Mouse (Mus musculus) ES-Bruce4 (cell line): ENCODE data around the gene Vim. TPM values are rescaled to one million over a fixed set of nuclear protein-coding genes. Genes with fewer than 3 reads are reported as not detected.
"Not testable (repeated sequence)": the region's sequence is repeated elsewhere in the genome, so short reads cannot be mapped to it uniquely, and the experiment has no call there.

ENCODE experiments used
- H3K27ac ChIP-seq: 2 replicates; pipeline ENCODE4 v1.5.1; 2012; ENCODE audit warnings: low read length, inconsistent platforms; ENCODE audit not compliant: insufficient read depth
- H3K27me3 ChIP-seq: 2 replicates; pipeline ENCODE4 v1.6.1; 2012; ENCODE audit warnings: mild to moderate bottlenecking, low read length, inconsistent platforms; ENCODE audit not compliant: control insufficient read depth, poor library complexity, insufficient read depth, severe bottlenecking
- H3K36me3 ChIP-seq: 2 replicates; pipeline ENCODE4 v1.6.1; 2012; ENCODE audit warnings: inconsistent platforms, mild to moderate bottlenecking, low read length, moderate library complexity; ENCODE audit not compliant: control insufficient read depth, poor library complexity, insufficient read depth, severe bottlenecking
- H3K4me1 ChIP-seq: one replicate; pipeline ENCODE4 v1.8.1; 2011; ENCODE audit warnings: low read length; ENCODE audit not compliant: control insufficient read depth, insufficient read depth
- H3K4me3 ChIP-seq: 2 replicates; pipeline ENCODE4 v1.5.1; 2011; ENCODE audit warnings: low read depth, mild to moderate bottlenecking, low read length
- H3K9ac ChIP-seq: 2 replicates; pipeline ENCODE4 v1.6.1; 2012; ENCODE audit warnings: low read depth, mild to moderate bottlenecking, inconsistent platforms; ENCODE audit not compliant: poor library complexity, severe bottlenecking
- H3K9me3 ChIP-seq: replicated peaks from 2 replicates; pipeline ENCODE4 v1.6.1; 2012; ENCODE audit warnings: mild to moderate bottlenecking, low read length, inconsistent platforms; ENCODE audit not compliant: control insufficient read depth, poor library complexity, insufficient read depth, severe bottlenecking
- CTCF ChIP-seq: IDR thresholded peaks from one replicate; pipeline ENCODE4 v1.8.1; 2011; ENCODE audit warnings: low read depth, low read length
- EP300 ChIP-seq: IDR thresholded peaks from 2 replicates; pipeline ENCODE4 v1.6.1; 2011; ENCODE audit warnings: low read depth, low read length; ENCODE audit not compliant: insufficient read depth
- POLR2A ChIP-seq: IDR thresholded peaks from one replicate; pipeline ENCODE4 v1.8.1; 2011; ENCODE audit warnings: low read length; ENCODE audit not compliant: insufficient read depth
- polyA plus RNA-seq: library from polyadenylated mRNA; stranded (reverse); fragments of >200 nt; gene quantifications from 2 replicates; pipeline ENCODE4 v1.2.4, GENCODE M21; 2011; ENCODE audit warnings: low read depth; ENCODE audit not compliant: missing spikeins, insufficient read depth, insufficient read length

Gene Vim
- polyA plus RNA-seq, 1 experiment: 91.9 TPM

DNA sequence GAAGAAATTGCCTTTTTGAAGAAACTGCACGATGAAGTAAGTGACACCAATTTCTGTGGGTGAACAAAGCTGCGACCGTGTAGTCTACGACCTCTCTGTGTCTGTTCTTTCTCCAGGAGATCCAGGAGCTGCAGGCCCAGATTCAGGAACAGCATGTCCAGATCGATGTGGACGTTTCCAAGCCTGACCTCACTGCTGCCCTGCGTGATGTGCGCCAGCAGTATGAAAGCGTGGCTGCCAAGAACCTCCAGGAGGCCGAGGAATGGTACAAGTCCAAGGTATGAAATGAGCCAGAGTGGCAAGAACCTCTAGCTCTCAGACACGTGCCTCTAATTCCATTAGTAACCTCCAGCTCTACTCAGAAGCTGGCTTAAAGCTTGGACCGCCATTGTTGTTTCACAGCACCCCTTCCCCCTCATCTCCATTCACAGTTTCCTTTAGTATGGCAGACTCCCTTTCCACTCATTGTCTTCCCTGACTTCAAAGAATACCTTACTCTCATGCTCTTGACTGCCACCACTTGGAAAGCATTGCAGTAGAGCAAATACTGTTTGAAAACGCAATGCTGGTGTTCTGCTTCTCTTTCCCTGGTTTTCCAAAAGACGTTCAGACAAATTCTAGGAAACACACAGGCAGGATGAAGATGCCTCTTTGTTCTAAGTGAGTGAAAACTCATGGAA lies 4.9 kb downstream of the Vim start:
- Histone ChIP-seq H3K9me3 (no peaks in the 10 kb centered on the region), H3K27ac (no peak overlapping the region), H3K9ac (no peak overlapping the region), H3K27me3 (no peaks in the 10 kb centered on the region), H3K4me1 (no peaks in the 10 kb centered on the region), H3K36me3 (no peaks in the 10 kb centered on the region; the same call in 1 of the 2 replicates), H3K4me3 (no peak overlapping the region)
- no peak for TF ChIP-seq EP300
- no peak for TF ChIP-seq POLR2A
- TF ChIP-seq CTCF: no peak

DNA sequence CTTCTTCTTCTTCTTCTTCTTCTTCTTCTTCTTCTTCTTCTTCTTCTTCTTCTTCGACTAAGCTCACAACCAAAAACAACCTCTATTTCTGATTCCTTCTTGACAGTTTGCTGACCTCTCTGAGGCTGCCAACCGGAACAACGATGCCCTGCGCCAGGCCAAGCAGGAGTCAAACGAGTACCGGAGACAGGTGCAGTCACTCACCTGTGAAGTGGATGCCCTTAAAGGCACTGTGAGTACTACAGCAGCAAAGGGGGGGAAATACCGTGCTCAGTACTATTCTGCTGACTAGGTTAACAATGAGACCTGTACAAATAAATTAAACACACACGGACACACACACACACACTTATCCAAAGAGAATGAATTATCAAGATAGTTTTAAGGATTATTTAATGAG lies 5.6 kb downstream of the Vim start:
- Histone ChIP-seq H3K4me3 (no peak overlapping the region), H3K4me1 (no peaks in the 10 kb centered on the region), H3K9me3 (no peaks in the 10 kb centered on the region), H3K9ac (no peak overlapping the region), H3K36me3 (no peaks in the 10 kb centered on the region; the same call in 1 of the 2 replicates), H3K27me3 (no peaks in the 10 kb centered on the region), H3K27ac (no peak overlapping the region)
- no peak for TF ChIP-seq POLR2A
- TF ChIP-seq EP300: no peak
- TF ChIP-seq CTCF: no peak

DNA sequence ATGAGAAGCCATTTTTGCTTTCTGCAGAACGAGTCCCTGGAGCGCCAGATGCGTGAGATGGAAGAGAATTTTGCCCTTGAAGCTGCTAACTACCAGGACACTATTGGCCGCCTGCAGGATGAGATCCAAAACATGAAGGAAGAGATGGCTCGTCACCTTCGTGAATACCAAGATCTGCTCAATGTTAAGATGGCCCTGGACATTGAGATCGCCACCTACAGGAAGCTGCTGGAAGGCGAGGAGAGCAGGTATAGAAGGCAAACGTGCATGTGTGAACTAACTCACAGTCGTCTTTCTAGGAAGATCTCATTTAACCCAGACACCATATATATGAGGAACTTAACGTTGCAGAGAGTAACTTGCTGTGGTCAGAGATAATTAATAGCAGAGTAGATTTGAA lies 6.3 kb downstream of the Vim start:
- Histone ChIP-seq H3K4me1 (no peaks in the 10 kb centered on the region), H3K4me3 (no peak overlapping the region), H3K27me3 (no peaks in the 10 kb centered on the region), H3K27ac (no peak overlapping the region), H3K36me3 (no peaks in the 10 kb centered on the region; the same call in 1 of the 2 replicates), H3K9me3 (no peaks in the 10 kb centered on the region), H3K9ac (no peak overlapping the region)
- TF ChIP-seq CTCF (peak; percentile 73), EP300 (no peak), POLR2A (no peak)

DNA sequence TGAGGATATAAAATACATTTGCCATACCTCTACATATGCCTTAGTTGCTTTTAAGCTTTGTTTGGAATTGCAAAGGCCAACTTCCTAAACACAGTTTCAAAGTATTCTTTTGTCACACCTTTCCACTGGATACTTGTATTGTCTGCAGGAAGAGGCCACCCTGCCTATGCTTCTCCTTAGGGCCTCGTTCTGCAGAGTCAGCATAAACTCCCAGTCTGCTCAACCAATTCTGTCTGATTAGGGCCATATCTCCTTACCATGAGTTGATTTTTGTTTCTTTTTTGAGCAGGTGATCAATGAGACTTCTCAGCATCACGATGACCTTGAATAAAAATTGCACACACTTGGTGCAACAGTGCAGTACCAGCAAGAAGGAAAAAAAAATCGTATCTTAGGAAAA lies 8.5 kb downstream of the Vim start:
- H3K9me3 ChIP-seq: no peaks in the 10 kb centered on the region
- no peaks in the 10 kb centered on the region for H3K4me1 ChIP-seq
- H3K4me3 ChIP-seq: no peak overlapping the region
- TF ChIP-seq EP300 (no peak), POLR2A (no peak), CTCF (no peak)
- no peaks in the 10 kb centered on the region for H3K27me3 ChIP-seq
- no peaks in the 10 kb centered on the region; the same call in 1 of the 2 replicates for H3K36me3 ChIP-seq
- H3K9ac ChIP-seq: no peak overlapping the region
- H3K27ac ChIP-seq: no peak overlapping the region

DNA sequence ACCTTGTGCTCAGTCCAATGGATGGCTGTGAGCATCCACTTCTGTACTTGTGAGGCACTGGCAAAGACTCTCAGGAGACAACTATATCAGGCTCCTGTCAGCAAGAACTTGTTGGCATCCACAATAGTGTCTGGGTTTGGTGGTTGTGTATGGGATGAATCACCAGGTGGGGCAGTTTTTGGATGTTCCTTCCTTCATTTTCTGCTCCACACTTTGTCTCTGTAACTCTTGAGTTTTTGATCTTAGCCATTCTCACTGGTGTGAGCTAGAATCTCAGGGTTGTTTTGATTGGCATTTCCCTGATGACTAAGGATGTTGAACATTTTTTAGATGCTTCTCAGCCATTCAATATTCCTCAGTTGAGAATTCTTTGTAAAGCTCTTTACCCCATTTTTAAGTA lies 10.0 kb downstream of the Vim start:
- H3K27ac ChIP-seq, H3K9ac ChIP-seq, H3K36me3 ChIP-seq, H3K27me3 ChIP-seq, H3K9me3 ChIP-seq, H3K4me1 ChIP-seq, H3K4me3 ChIP-seq: not testable (repeated sequence)

DNA sequence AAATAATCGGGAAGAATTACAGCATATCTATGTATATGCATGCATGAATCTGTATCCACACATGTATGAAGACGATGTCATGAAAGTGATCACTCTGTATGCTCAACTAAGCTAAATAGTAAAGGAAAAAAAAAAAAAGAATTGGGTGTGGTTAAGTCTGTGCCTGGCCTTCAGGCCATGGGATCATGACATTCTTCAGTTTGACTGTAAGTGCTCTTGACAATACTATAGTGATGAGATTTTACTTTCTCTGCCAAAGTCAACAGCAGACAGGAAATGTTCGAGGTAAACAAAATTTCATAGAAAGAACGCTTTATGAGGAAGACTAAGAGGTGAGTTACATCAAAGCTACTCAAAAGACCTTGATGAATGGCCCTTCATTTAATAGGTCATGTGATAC lies 19.6 kb downstream of the Vim start:
- Histone ChIP-seq H3K27ac (no peak overlapping the region), H3K4me3 (no peak overlapping the region), H3K27me3 (no peaks in the 10 kb centered on the region), H3K9me3 (no peaks in the 10 kb centered on the region), H3K36me3 (no peaks in the 10 kb centered on the region), H3K9ac (no peak overlapping the region), H3K4me1 (no peaks in the 10 kb centered on the region)
- TF ChIP-seq POLR2A (no peak), EP300 (no peak), CTCF (no peak)
